23 mouse cellular contexts compared by ENCODE assay signal in the genomic region with DNA sequence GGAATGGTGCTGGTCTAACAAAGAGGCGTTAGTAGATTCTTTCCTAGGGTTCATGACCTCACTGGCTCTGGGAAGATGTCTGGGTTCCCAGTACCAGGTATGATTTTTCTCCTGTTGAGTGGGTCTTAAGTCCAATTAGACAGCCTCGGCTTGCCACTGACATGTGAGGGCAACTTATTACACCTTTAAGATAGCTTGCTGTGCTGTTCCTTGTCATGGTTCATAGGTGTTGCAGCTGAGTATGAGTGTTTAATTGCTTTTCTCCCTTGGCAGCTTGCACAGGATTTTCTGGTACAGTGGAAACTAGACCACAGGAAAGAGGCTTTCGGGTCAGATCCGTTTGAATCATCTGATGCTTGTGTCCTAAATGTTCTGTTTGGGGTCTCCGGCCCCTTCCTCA.
"Had no signal": no experiment of that assay in that cellular context is flagged by ENCODE, and none has a peak within 500 bp of the region (broad histone marks: within the 10 kb centered on the region; RNA-seq: fewer than 3 reads in every experiment).

No protein-coding gene starts in this region.

- DNase-seq: forebrain, postnatal 0 days; gastrocnemius, postnatal 14 days; gastrocnemius, postnatal 36 days; heart, adult 11 months; heart, adult 2 months; heart, postnatal 14 days; heart, postnatal 36 days; kidney, postnatal 10 days; layer of hippocampus, adult 9-11 months; layer of hippocampus, postnatal 36 days; liver; liver, embryonic 13.5 days; liver, postnatal 0 days had no signal

- H3K27ac ChIP-seq: heart, adult 2 months; heart, embryonic 13.5 days; heart, embryonic 15.5 days; hindbrain, embryonic 13.5 days; hindbrain, embryonic 15.5 days; hindbrain, postnatal 0 days; kidney, embryonic 15.5 days; left cerebral cortex, adult 2 months; limb, embryonic 10.5 days; limb, embryonic 12.5 days; liver, embryonic 13.5 days; liver, embryonic 15.5 days had no signal

- H3K36me3 ChIP-seq: heart, embryonic 13.5 days; heart, embryonic 15.5 days; hindbrain, embryonic 13.5 days; hindbrain, embryonic 15.5 days; kidney, embryonic 15.5 days; limb, embryonic 10.5 days; limb, embryonic 12.5 days; liver, embryonic 13.5 days; liver, embryonic 15.5 days had no signal

- H3K27me3 ChIP-seq: heart, embryonic 13.5 days; heart, embryonic 15.5 days; hindbrain, embryonic 13.5 days; hindbrain, embryonic 15.5 days; kidney, embryonic 15.5 days; limb, embryonic 12.5 days; liver, embryonic 13.5 days; liver, embryonic 15.5 days had no signal

- H3K4me3 ChIP-seq: heart, adult 2 months; heart, embryonic 13.5 days; heart, embryonic 15.5 days; hindbrain, embryonic 13.5 days; hindbrain, embryonic 15.5 days; kidney, embryonic 15.5 days; left cerebral cortex, adult 2 months; limb, embryonic 10.5 days; limb, embryonic 12.5 days; liver, embryonic 13.5 days; liver, embryonic 15.5 days had no signal

- H3K4me1 ChIP-seq: heart, embryonic 13.5 days; heart, embryonic 15.5 days; limb, embryonic 12.5 days; liver, embryonic 13.5 days; liver, embryonic 15.5 days had no signal
